Mouse (Mus musculus): ENCODE results near the gene Acvr2b. TPM values are rescaled to one million over a fixed set of nuclear protein-coding genes. Genes with fewer than 3 reads are reported as not detected.

Gene Acvr2b
- polyA plus RNA-seq, 1 experiment from 2014 or later: 49.3 TPM

- Histone ChIP-seq H3K27me3 (ENCODE audit: control insufficient read depth, insufficient read depth, low read length) (no peaks in the 10 kb centered on the region), H3K4me2 (replicated peaks) (no peak overlapping the region), H3K27ac (no peak overlapping the region), H3K9me3 (ENCODE audit: control insufficient read depth, low read length) (no peaks in the 10 kb centered on the region), H3K4me1 (replicated peaks; ENCODE audit: control insufficient read depth, insufficient read depth, low read length) (no peaks in the 10 kb centered on the region), H3K4me3 (replicated peaks; ENCODE audit: low read length) (no peak overlapping the region), H3K36me3 (replicated peaks; ENCODE audit: control insufficient read depth, insufficient read depth) (no peaks in the 10 kb centered on the region), H3K9ac (no peak overlapping the region)
- no peak for ATAC-seq (ENCODE audit: low FRiP score)
- DNase-seq (ENCODE audit: low spot score): no peak
- WGBS: 63% methylated on average over 15 of the region's 15 CpGs
Observed at GRCm38 (mm10) chr9:119474717-119475611, 73.0 kb downstream of the Acvr2b start.

- Histone ChIP-seq H3K9ac (no peak overlapping the region), H3K27me3 (ENCODE audit: control insufficient read depth, insufficient read depth, low read length) (no peaks in the 10 kb centered on the region), H3K9me3 (ENCODE audit: control insufficient read depth, low read length) (no peaks in the 10 kb centered on the region), H3K27ac (no peak overlapping the region), H3K4me2 (replicated peaks) (no peak overlapping the region), H3K4me3 (replicated peaks; ENCODE audit: low read length) (no peak overlapping the region), H3K4me1 (replicated peaks; ENCODE audit: control insufficient read depth, insufficient read depth, low read length) (no peaks in the 10 kb centered on the region), H3K36me3 (replicated peaks; ENCODE audit: control insufficient read depth, insufficient read depth) (no peaks in the 10 kb centered on the region)
- DNase-seq (ENCODE audit: low spot score) (no peak), ATAC-seq (ENCODE audit: low FRiP score) (no peak)
- 34% methylated on average over 6 of the region's 6 CpGs for WGBS
Observed at GRCm38 (mm10) chr9:119477754-119478153, 75.8 kb downstream of the Acvr2b start.

- no peaks in the 10 kb centered on the region for H3K36me3 ChIP-seq (replicated peaks; ENCODE audit: control insufficient read depth, insufficient read depth)
- H3K27me3 ChIP-seq (ENCODE audit: control insufficient read depth, insufficient read depth, low read length): no peaks in the 10 kb centered on the region
- no peak overlapping the region for H3K4me2 ChIP-seq (replicated peaks)
- WGBS: 75% methylated on average over 11 of the region's 11 CpGs
- H3K27ac ChIP-seq: no peak overlapping the region
- no peaks in the 10 kb centered on the region for H3K9me3 ChIP-seq (ENCODE audit: control insufficient read depth, low read length)
- DNase-seq (ENCODE audit: low spot score): peak; percentile 30
- ATAC-seq (ENCODE audit: low FRiP score): no peak
- H3K4me1 ChIP-seq (replicated peaks; ENCODE audit: control insufficient read depth, insufficient read depth, low read length): peaks cover under 1% of the 10 kb centered on the region; the same call in 1 of the 2 replicates
- H3K9ac ChIP-seq: no peak overlapping the region
- no peak overlapping the region for H3K4me3 ChIP-seq (replicated peaks; ENCODE audit: low read length)
Observed at GRCm38 (mm10) chr9:119478345-119478744, 76.4 kb downstream of the Acvr2b start.

GRCm38 (mm10) chr9:119479297-119479696, 77.4 kb downstream of the Acvr2b start:
- WGBS: 45% methylated on average over 8 of the region's 8 CpGs
- H3K27me3 ChIP-seq (ENCODE audit: control insufficient read depth, insufficient read depth, low read length): no peaks in the 10 kb centered on the region
- no peak overlapping the region for H3K9ac ChIP-seq
- H3K4me3 ChIP-seq (replicated peaks; ENCODE audit: low read length): no peak overlapping the region
- no peaks in the 10 kb centered on the region for H3K9me3 ChIP-seq (ENCODE audit: control insufficient read depth, low read length)
- ATAC-seq (ENCODE audit: low FRiP score) (no peak), DNase-seq (ENCODE audit: low spot score) (no peak)
- H3K27ac ChIP-seq: no peak overlapping the region
- no peaks in the 10 kb centered on the region for H3K36me3 ChIP-seq (replicated peaks; ENCODE audit: control insufficient read depth, insufficient read depth)
- no peak overlapping the region for H3K4me2 ChIP-seq (replicated peaks)
- H3K4me1 ChIP-seq (replicated peaks; ENCODE audit: control insufficient read depth, insufficient read depth, low read length): peaks cover 10% of the 10 kb centered on the region; the same call in 1 of the 2 replicates

GRCm38 (mm10) chr9:119481612-119482011, 79.7 kb downstream of the Acvr2b start:
- Histone ChIP-seq H3K4me1 (replicated peaks; ENCODE audit: control insufficient read depth, insufficient read depth, low read length) (peaks cover 11% of the 10 kb centered on the region; the same call in 1 of the 2 replicates), H3K27me3 (ENCODE audit: control insufficient read depth, insufficient read depth, low read length) (no peaks in the 10 kb centered on the region), H3K36me3 (replicated peaks; ENCODE audit: control insufficient read depth, insufficient read depth) (no peaks in the 10 kb centered on the region), H3K9me3 (ENCODE audit: control insufficient read depth, low read length) (no peaks in the 10 kb centered on the region), H3K4me3 (replicated peaks; ENCODE audit: low read length) (no peak overlapping the region), H3K4me2 (replicated peaks) (no peak overlapping the region), H3K27ac (no peak overlapping the region), H3K9ac (no peak overlapping the region)
- 90% methylated on average over 4 of the region's 4 CpGs for WGBS
- ATAC-seq (ENCODE audit: low FRiP score): no peak
- no peak for DNase-seq (ENCODE audit: low spot score)

- DNase-seq (ENCODE audit: low spot score): no peak
- 40% methylated on average over 23 of the region's 23 CpGs for WGBS
Observed at GRCm38 (mm10) chr9:119483554-119484353, 81.8 kb downstream of the Acvr2b start.

GRCm38 (mm10) chr9:119484420-119484819, 82.5 kb downstream of the Acvr2b start:
- no peak for ATAC-seq (ENCODE audit: low FRiP score)

More at GRCm38 (mm10) chr9:119483554-119484353, 81.8 kb downstream of the Acvr2b start:
- Histone ChIP-seq H3K9ac (no peak overlapping the region), H3K27me3 (ENCODE audit: control insufficient read depth, insufficient read depth, low read length) (no peaks in the 10 kb centered on the region), H3K4me1 (replicated peaks; ENCODE audit: control insufficient read depth, insufficient read depth, low read length) (peaks cover 11% of the 10 kb centered on the region; the same call in 1 of the 2 replicates), H3K27ac (no peak overlapping the region), H3K36me3 (replicated peaks; ENCODE audit: control insufficient read depth, insufficient read depth) (no peaks in the 10 kb centered on the region), H3K4me3 (replicated peaks; ENCODE audit: low read length) (no peak overlapping the region), H3K4me2 (replicated peaks) (no peak overlapping the region), H3K9me3 (ENCODE audit: control insufficient read depth, low read length) (no peaks in the 10 kb centered on the region)
- ATAC-seq (ENCODE audit: low FRiP score): peak; percentile 14; the same call in 1 of the 2 replicates

More at GRCm38 (mm10) chr9:119484420-119484819, 82.5 kb downstream of the Acvr2b start:
- WGBS: 52% methylated on average over 9 of the region's 9 CpGs
- no peak overlapping the region for H3K4me3 ChIP-seq (replicated peaks; ENCODE audit: low read length)
- H3K27me3 ChIP-seq (ENCODE audit: control insufficient read depth, insufficient read depth, low read length): no peaks in the 10 kb centered on the region
- H3K4me1 ChIP-seq (replicated peaks; ENCODE audit: control insufficient read depth, insufficient read depth, low read length): peaks cover 11% of the 10 kb centered on the region; the same call in 1 of the 2 replicates
- DNase-seq (ENCODE audit: low spot score): no peak
- H3K4me2 ChIP-seq (replicated peaks): no peak overlapping the region
- H3K36me3 ChIP-seq (replicated peaks; ENCODE audit: control insufficient read depth, insufficient read depth): no peaks in the 10 kb centered on the region
- no peak overlapping the region for H3K9ac ChIP-seq
- no peaks in the 10 kb centered on the region for H3K9me3 ChIP-seq (ENCODE audit: control insufficient read depth, low read length)
- H3K27ac ChIP-seq: no peak overlapping the region
